Mouse (Mus musculus) testis, adult 2 months (tissue): Measurements from ENCODE around the gene Ppm1e.

Experiments used
- CTCF ChIP-seq: fragments of 200-500 bp; IDR thresholded peaks from 2 replicates; pipeline ENCODE4 v1.5.1; 2012; ENCODE audit warnings: low read depth, mild to moderate bottlenecking, inconsistent platforms, low read length, moderate library complexity; ENCODE audit not compliant: control insufficient read depth, insufficient read depth, insufficient replicate concordance
- POLR2A ChIP-seq: fragments of 200-500 bp; IDR thresholded peaks from 2 replicates; pipeline ENCODE4 v1.6.1; 2012; ENCODE audit warnings: low read depth, mild to moderate bottlenecking, inconsistent platforms, low read length, moderate library complexity; ENCODE audit not compliant: control insufficient read depth

GRCm38 (mm10) chr11:87247494-87247866 lies 111.3 kb downstream of the Ppm1e start:
- TF ChIP-seq CTCF (no peak), POLR2A (no peak)
